Mouse (Mus musculus): Measurements from ENCODE around the gene Ubc. TPM values are rescaled to one million over a fixed set of nuclear protein-coding genes. Genes with fewer than 3 reads are reported as not detected.
"Not testable (repeated sequence)": the region's sequence is repeated elsewhere in the genome, so short reads cannot be mapped to it uniquely, and the experiment has no call there.

Ubc gene
- polyA plus RNA-seq (2016; fragmentation: Nextera tagmentation; extraction: Ambion mirVana): 856 and 992 TPM in 2 replicates

- no peaks in the 10 kb centered on the region for H3K9me3 ChIP-seq (replicated peaks)
- peak within 1 kb of the TSS; percentile 100 for H3K27ac ChIP-seq
- no peaks in the 10 kb centered on the region for H3K27me3 ChIP-seq (ENCODE audit: low read depth, poor library complexity, severe bottlenecking)
- DNase-seq (ENCODE audit: low spot score): peak; percentile 94
- peaks cover 25% of the 10 kb centered on the region for H3K36me3 ChIP-seq
- H3K4me1 ChIP-seq: peaks cover 33% of the 10 kb centered on the region
- H3K4me3 ChIP-seq: peak within 1 kb of the TSS; percentile 87
- 2% methylated on average over 69 of the region's 69 CpGs for WGBS
Measured at GRCm38 (mm10) chr5:125389579-125390441, at the start of gene Ubc. Gene Ubc (minus strand): TSS chr5:125390202.

DNA sequence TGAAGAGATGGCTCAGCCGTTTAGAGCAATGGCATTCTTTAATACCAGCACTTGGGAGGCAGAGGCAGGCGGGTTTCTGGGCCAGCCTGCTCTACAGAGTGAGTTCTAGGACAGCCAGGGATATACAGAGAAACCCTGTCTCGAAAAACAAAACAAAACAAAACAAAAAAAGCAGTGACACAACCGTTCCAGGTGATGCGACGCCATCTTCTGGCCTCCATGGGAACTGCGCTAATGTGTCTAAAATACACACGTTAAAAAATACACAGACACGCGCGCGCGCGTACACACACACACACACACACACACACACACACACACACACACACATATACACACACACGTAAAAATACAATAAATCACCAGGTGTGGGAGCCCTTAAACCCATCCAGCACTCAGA, 44.3 kb upstream of the Ubc start:
- DNase-seq (ENCODE audit: low spot score); H3K27me3 ChIP-seq (ENCODE audit: low read depth, poor library complexity, severe bottlenecking); H3K9me3 ChIP-seq (replicated peaks); H3K4me1 ChIP-seq: not testable (repeated sequence)
- H3K36me3 ChIP-seq: peaks cover 26% of the 10 kb centered on the region
- H3K27ac ChIP-seq: peak overlapping the region; percentile 90; the same call in 1 of the 2 replicates
- 52% methylated on average over 15 of the region's 15 CpGs for WGBS
- peak overlapping the region; percentile 95 for H3K4me3 ChIP-seq

DNA sequence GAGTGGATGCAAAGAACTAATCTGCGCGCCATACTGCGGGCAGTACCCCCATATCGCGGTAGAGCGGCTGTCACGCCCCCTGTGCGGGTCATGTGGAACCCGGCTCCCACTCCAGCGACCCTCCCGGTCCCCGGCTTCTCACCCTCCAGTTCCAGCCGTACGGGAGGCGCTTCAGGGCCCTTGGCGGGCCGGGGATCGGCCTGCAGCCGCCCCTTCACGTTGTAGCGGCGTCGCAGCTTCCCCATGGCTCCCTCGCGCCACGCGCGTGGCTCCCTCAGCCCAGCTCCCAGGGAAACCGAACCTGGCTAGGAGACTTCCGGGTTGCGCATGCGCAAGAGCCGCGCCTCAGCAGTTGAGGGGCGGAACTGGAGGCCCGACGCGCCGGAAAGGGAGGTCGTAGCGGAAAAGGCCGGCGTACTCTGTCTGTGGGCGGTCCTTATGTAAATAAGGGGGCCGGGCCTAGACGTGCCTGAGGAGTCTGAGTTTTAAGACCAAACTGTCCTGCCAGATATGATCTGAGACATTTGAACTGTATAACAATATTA, 43.9 kb upstream of the Ubc start, which contains the start of gene Dhx37:
TSS of gene Dhx37 (minus strand) at position 329 of the 545 bp plus-strand sequence.
- Histone ChIP-seq H3K36me3 (peaks cover 31% of the 10 kb centered on the region), H3K9me3 (replicated peaks) (no peaks in the 10 kb centered on the region), H3K27me3 (ENCODE audit: low read depth, poor library complexity, severe bottlenecking) (no peaks in the 10 kb centered on the region), H3K4me3 (peak within 1 kb of the TSS; percentile 95), H3K4me1 (peaks cover 10% of the 10 kb centered on the region), H3K27ac (peak within 1 kb of the TSS; percentile 90)
- DNase-seq (ENCODE audit: low spot score): peak; percentile 96
- under 1% methylated on average over 46 of the region's 46 CpGs for WGBS

DNA sequence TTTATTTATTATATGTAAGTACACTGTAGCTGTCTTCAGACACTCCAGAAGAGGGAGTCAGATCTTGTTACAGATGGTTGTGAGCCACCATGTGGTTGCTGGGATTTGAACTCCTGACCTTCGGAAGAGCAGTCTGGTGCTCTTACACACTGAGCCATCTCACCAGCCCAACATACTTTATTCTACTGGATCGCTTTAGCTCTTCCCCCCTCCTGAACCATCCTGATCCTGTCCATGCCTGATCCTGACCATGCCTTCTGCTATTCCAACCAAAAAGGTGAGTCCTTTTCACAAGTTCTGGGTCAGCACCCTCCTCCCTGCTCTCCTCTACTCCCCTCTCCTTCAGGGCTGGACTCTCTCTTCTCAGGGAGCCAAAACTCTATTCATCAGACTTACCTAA, 42.3 kb upstream of the Ubc start:
- peaks cover 46% of the 10 kb centered on the region for H3K36me3 ChIP-seq
- 95% methylated on average over 2 of the region's 2 CpGs for WGBS
- H3K9me3 ChIP-seq (replicated peaks); H3K27ac ChIP-seq; H3K4me1 ChIP-seq; H3K4me3 ChIP-seq; H3K27me3 ChIP-seq (ENCODE audit: low read depth, poor library complexity, severe bottlenecking); DNase-seq (ENCODE audit: low spot score): not testable (repeated sequence)

- H3K4me3 ChIP-seq: no peak overlapping the region
- no peak overlapping the region for H3K27ac ChIP-seq
- WGBS: 97% methylated on average over 10 of the region's 10 CpGs
- DNase-seq (ENCODE audit: low spot score): no peak
- H3K4me1 ChIP-seq: no peaks in the 10 kb centered on the region
- H3K36me3 ChIP-seq: peaks cover 100% of the 10 kb centered on the region
- no peaks in the 10 kb centered on the region for H3K9me3 ChIP-seq (replicated peaks)
- no peaks in the 10 kb centered on the region for H3K27me3 ChIP-seq (ENCODE audit: low read depth, poor library complexity, severe bottlenecking)
Measured at GRCm38 (mm10) chr5:125426343-125426742, 36.3 kb upstream of the Ubc start.

DNA sequence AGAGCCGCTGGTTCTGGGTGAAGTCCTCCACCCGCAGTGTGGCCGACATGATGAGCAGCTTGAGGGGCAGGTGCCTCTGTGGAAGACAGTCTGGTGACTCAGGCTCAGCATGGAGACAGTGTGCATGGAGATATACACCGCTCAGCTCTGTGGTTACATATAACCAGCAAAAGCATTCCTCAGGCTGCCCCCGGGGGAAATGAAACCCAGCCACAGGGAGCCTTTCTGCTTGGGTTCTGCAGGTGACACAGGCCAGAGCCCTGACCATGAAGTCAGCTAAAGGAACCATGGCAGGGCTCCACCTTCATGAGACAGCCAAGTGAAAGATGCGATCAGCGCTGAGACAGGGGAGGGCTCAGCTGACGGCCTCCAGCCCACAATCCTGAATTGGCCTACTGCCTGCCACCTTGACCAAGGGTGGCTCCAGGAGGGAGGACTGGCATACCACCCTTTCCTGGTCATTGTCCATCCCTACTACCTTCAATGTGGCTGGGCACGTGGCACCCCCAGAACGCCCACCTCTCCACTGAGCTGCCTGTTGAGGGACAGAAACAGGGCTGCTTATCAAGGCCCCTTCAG, 35.8 kb upstream of the Ubc start:
- no peak for DNase-seq (ENCODE audit: low spot score)
- H3K4me1 ChIP-seq: no peaks in the 10 kb centered on the region
- WGBS: 95% methylated on average over 10 of the region's 10 CpGs
- peaks cover 100% of the 10 kb centered on the region for H3K36me3 ChIP-seq
- H3K9me3 ChIP-seq (replicated peaks): no peaks in the 10 kb centered on the region
- H3K4me3 ChIP-seq: no peak overlapping the region
- no peaks in the 10 kb centered on the region for H3K27me3 ChIP-seq (ENCODE audit: low read depth, poor library complexity, severe bottlenecking)
- no peak overlapping the region for H3K27ac ChIP-seq

GRCm38 (mm10) chr5:125419124-125419523, 29.1 kb upstream of the Ubc start:
- no peak for DNase-seq (ENCODE audit: low spot score)
- whole genome bisulfite sequencing: 86% methylated on average over 11 of the region's 11 CpGs
- no peak overlapping the region for H3K4me3 ChIP-seq
- no peaks in the 10 kb centered on the region for H3K9me3 ChIP-seq (replicated peaks)
- no peak overlapping the region for H3K27ac ChIP-seq
- H3K27me3 ChIP-seq (ENCODE audit: low read depth, poor library complexity, severe bottlenecking): no peaks in the 10 kb centered on the region
- peaks cover 100% of the 10 kb centered on the region for H3K36me3 ChIP-seq
- H3K4me1 ChIP-seq: no peaks in the 10 kb centered on the region

- H3K27me3 ChIP-seq (ENCODE audit: low read depth, poor library complexity, severe bottlenecking): no peaks in the 10 kb centered on the region
- H3K36me3 ChIP-seq: peaks cover 100% of the 10 kb centered on the region
- H3K4me1 ChIP-seq: no peaks in the 10 kb centered on the region
- DNase-seq (ENCODE audit: low spot score): no peak
- WGBS: 94% methylated on average over 12 of the region's 12 CpGs
- H3K4me3 ChIP-seq: no peak overlapping the region
- H3K9me3 ChIP-seq (replicated peaks): no peaks in the 10 kb centered on the region
- H3K27ac ChIP-seq: no peak overlapping the region
Measured at GRCm38 (mm10) chr5:125418636-125419035, 28.6 kb upstream of the Ubc start.

DNA sequence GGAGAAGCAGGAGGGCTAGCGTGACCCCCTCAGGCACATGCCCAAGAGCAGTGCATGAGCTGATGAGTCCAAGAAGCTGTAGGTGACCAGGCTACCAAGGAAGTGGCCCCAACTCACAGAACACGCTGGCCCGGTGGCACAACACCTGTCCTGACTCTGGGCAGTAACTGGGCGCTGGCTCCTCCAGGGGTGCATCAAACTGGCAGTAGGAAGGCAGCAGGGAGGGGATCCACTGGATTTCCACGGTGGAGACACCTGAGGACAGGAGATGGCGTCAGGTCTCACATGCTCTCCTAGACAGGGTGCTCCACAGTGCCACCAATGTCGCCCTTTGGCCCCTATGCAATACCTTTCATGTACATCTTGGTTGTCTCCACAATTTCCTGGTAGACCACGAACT, 26.2 kb upstream of the Ubc start:
- Histone ChIP-seq H3K27ac (no peak overlapping the region), H3K27me3 (ENCODE audit: low read depth, poor library complexity, severe bottlenecking) (no peaks in the 10 kb centered on the region), H3K36me3 (peaks cover 88% of the 10 kb centered on the region), H3K9me3 (replicated peaks) (no peaks in the 10 kb centered on the region), H3K4me1 (no peaks in the 10 kb centered on the region), H3K4me3 (no peak overlapping the region)
- no peak for DNase-seq (ENCODE audit: low spot score)
- WGBS: 91% methylated on average over 8 of the region's 8 CpGs

DNA sequence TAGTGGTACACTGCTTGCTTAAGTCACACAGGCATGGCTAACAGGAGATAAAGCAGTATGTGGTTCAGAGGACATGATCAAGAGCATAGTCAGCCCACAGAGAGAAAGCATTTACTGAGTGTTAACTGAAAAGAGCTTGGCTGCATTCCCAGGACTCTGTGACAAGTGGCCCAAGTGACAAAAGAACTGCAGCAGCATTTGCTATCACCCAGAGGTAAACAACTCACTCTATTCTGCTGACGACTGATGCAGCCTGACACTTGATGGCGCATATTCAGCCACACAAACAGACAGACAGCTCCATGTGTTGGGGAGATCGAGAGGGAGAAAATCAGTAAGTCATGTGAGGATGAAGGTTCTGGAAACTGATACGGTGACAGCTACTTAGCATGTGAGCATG, 23.8 kb upstream of the Ubc start:
- no peaks in the 10 kb centered on the region for H3K27me3 ChIP-seq (ENCODE audit: low read depth, poor library complexity, severe bottlenecking)
- H3K27ac ChIP-seq: no peak overlapping the region
- peaks cover 11% of the 10 kb centered on the region for H3K4me1 ChIP-seq
- no peak overlapping the region for H3K4me3 ChIP-seq
- peaks cover 63% of the 10 kb centered on the region for H3K36me3 ChIP-seq
- no peaks in the 10 kb centered on the region for H3K9me3 ChIP-seq (replicated peaks)
- DNase-seq (ENCODE audit: low spot score): no peak
- 89% methylated on average over 4 of the region's 4 CpGs for WGBS

DNA sequence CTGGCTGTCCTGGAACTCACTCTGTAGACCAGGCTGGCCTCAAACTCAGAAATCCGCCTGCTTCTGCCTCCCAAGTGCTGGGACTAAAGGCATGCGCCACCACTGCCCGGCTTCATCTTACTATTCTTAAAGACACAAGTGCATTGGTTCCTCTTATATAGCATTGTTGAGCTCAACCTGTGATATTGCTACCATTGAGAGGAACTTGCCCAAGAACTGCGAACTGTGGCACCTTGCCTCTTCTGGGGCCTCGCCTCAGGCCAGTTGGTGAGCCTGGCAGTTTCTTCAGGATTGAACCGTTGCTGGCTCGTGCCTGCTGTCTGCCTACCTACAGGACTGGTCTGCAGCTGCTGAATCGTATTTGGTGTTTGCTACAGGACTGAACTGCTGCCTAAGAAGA, 22.5 kb upstream of the Ubc start:
- 93% methylated on average over 8 of the region's 8 CpGs for WGBS
- not testable (repeated sequence) for DNase-seq (ENCODE audit: low spot score); H3K27ac ChIP-seq; H3K4me3 ChIP-seq; H3K9me3 ChIP-seq (replicated peaks); H3K27me3 ChIP-seq (ENCODE audit: low read depth, poor library complexity, severe bottlenecking)
- peaks cover 51% of the 10 kb centered on the region for H3K36me3 ChIP-seq
- peaks cover 21% of the 10 kb centered on the region for H3K4me1 ChIP-seq

- Histone ChIP-seq H3K4me3 (no peak overlapping the region), H3K27ac (no peak overlapping the region), H3K27me3 (ENCODE audit: low read depth, poor library complexity, severe bottlenecking) (no peaks in the 10 kb centered on the region), H3K4me1 (peaks cover 25% of the 10 kb centered on the region), H3K9me3 (replicated peaks) (no peaks in the 10 kb centered on the region), H3K36me3 (peaks cover 46% of the 10 kb centered on the region)
- DNase-seq (ENCODE audit: low spot score): peak; percentile 70
- WGBS: 62% methylated on average over 5 of the region's 5 CpGs
Measured at GRCm38 (mm10) chr5:125411972-125412530, 22.0 kb upstream of the Ubc start.
